Mouse (Mus musculus): Measurements from ENCODE around the gene Tufm. TPM values are rescaled to one million over a fixed set of nuclear protein-coding genes. Genes with fewer than 3 reads are reported as not detected.
A peak's percentile ranks its signal among the peaks of the same experiment; 100 is the strongest.

Gene Tufm
- total RNA-seq, 2 experiments from 2014 or later, result 141 to 168 TPM

DNA sequence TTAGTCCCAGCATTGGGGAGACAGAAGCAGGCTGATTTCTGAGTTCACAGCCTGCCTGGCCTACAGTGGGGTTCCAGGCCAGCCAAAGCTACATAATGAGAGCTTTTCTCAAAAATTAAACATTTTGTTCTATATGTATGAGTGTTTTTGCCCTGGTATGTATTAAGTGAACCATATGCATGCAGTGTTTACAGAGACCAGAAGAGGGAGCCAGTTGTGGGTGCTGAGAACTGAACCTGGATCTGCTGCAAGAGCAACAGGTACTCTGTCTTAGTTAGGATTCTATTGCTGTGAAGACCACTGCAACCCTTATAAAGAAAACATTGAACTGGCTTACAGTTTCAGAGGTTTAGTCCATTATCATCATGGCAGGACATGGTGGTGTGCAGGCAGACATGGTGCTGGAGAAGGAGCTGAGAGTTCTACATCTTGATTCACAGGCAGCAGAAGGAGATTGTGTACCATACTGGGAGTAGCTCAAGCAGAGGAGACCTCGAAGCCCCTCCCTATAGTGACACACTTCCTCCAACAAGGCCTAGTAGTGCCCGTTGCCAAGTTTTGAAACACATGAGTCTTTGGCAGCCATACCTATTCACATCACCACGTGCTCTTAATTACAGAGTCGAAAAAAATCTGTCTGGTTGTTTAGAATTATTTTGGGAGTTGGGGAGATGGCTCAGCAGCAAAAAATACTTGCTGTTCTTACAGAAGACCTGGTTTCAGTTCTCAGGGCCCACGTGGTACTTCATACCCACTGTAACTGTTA is 50.8 kb downstream of the Tufm start:
- ATAC-seq (replicated peaks; ENCODE audit: low FRiP score, low TSS enrichment, poor library complexity, severe bottlenecking), result peak; percentile 68

Other genes starting within 250 kb of the Tufm start
- 6.6 and 7.0 TPM in 2 replicates for gene Sbk1, start 214.7 kb upstream of the Tufm start, total RNA-seq (2014; fragmentation: Nextera tagmentation)
- 2.9 and 5.2 TPM in 2 replicates for gene Sbk1, start 214.7 kb upstream of the Tufm start, total RNA-seq (2017)
- 17.3 and 28.3 TPM in 2 replicates for gene Lat, start 117.8 kb upstream of the Tufm start, total RNA-seq (2014; fragmentation: Nextera tagmentation)
- gene Lat, start 117.8 kb upstream of the Tufm start, total RNA-seq (2017), result 9.3 and 11.0 TPM in 2 replicates
- gene Spns1, start 109.9 kb upstream of the Tufm start, total RNA-seq (2014; fragmentation: Nextera tagmentation), result 24.7 and 30.7 TPM in 2 replicates
- gene Spns1, start 109.9 kb upstream of the Tufm start, total RNA-seq (2017), result 5.2 and 8.3 TPM in 2 replicates
- 14.9 and 32.5 TPM in 2 replicates for gene Nfatc2ip, start 90.6 kb upstream of the Tufm start, total RNA-seq (2014; fragmentation: Nextera tagmentation)
- gene Nfatc2ip, start 90.6 kb upstream of the Tufm start, total RNA-seq (2017), result 17.8 and 18.9 TPM in 2 replicates
- gene Cd19, start 72.5 kb upstream of the Tufm start, total RNA-seq (2014; fragmentation: Nextera tagmentation), result 1.7 and 16.4 TPM in 2 replicates
- 0.28 TPM in 1 of 2 replicates, not detected in the other for gene Cd19, start 72.5 kb upstream of the Tufm start, total RNA-seq (2017)
- gene Rabep2, start 58.6 kb upstream of the Tufm start, total RNA-seq (2014; fragmentation: Nextera tagmentation), result 10.2 and 13.9 TPM in 2 replicates
- gene Rabep2, start 58.6 kb upstream of the Tufm start, total RNA-seq (2017), result 11.5 and 14.0 TPM in 2 replicates
- gene Atp2a1, start 24.3 kb upstream of the Tufm start, total RNA-seq (2014; fragmentation: Nextera tagmentation), result 2.3 TPM in 1 of 2 replicates, not detected in the other
- 0.15 and 0.61 TPM in 2 replicates for gene Atp2a1, start 24.3 kb upstream of the Tufm start, total RNA-seq (2017)
- 24.8 and 49.2 TPM in 2 replicates for gene Sh2b1, start 11.9 kb upstream of the Tufm start, total RNA-seq (2014; fragmentation: Nextera tagmentation)
- gene Sh2b1, start 11.9 kb upstream of the Tufm start, total RNA-seq (2017), result 11.7 and 11.9 TPM in 2 replicates
- 162 and 199 TPM in 2 replicates for gene Atxn2l, start 16.1 kb downstream of the Tufm start, total RNA-seq (2014; fragmentation: Nextera tagmentation)
- 28.4 and 42.7 TPM in 2 replicates for gene Atxn2l, start 16.1 kb downstream of the Tufm start, total RNA-seq (2017)
- gene Eif3c, start 79.0 kb downstream of the Tufm start, total RNA-seq (2014; fragmentation: Nextera tagmentation), result 193 and 244 TPM in 2 replicates
- gene Eif3c, start 79.0 kb downstream of the Tufm start, total RNA-seq (2017), result 286 and 298 TPM in 2 replicates
- 0.79 and 2.4 TPM in 2 replicates for gene Apobr, start 97.6 kb downstream of the Tufm start, total RNA-seq (2014; fragmentation: Nextera tagmentation)
- 0.89 and 2.4 TPM in 2 replicates for gene Apobr, start 97.6 kb downstream of the Tufm start, total RNA-seq (2017)
- gene Cln3, start 98.5 kb downstream of the Tufm start, total RNA-seq (2014; fragmentation: Nextera tagmentation), result 24.5 and 43.7 TPM in 2 replicates
- gene Cln3, start 98.5 kb downstream of the Tufm start, total RNA-seq (2017), result 3.8 and 9.8 TPM in 2 replicates
- gene Il27, start 107.6 kb downstream of the Tufm start, total RNA-seq (2014; fragmentation: Nextera tagmentation), result not detected in 2 replicates
- gene Il27, start 107.6 kb downstream of the Tufm start, total RNA-seq (2017), result not detected in 2 replicates
- 6.3 TPM in 1 of 2 replicates, not detected in the other for gene Nupr1, start 143.5 kb downstream of the Tufm start, total RNA-seq (2014; fragmentation: Nextera tagmentation)
- gene Nupr1, start 143.5 kb downstream of the Tufm start, total RNA-seq (2017), result 2.7 and 9.9 TPM in 2 replicates
- 100 and 125 TPM in 2 replicates for gene Sgf29, start 161.9 kb downstream of the Tufm start, total RNA-seq (2014; fragmentation: Nextera tagmentation)
- gene Sgf29, start 161.9 kb downstream of the Tufm start, total RNA-seq (2017), result 37.4 and 51.0 TPM in 2 replicates
- not detected in 2 replicates for gene Sult1a1, start 189.1 kb downstream of the Tufm start, total RNA-seq (2014; fragmentation: Nextera tagmentation)
- gene Sult1a1, start 189.1 kb downstream of the Tufm start, total RNA-seq (2017), result not detected in 2 replicates
- gene Bola2, start 208.0 kb downstream of the Tufm start, total RNA-seq (2014; fragmentation: Nextera tagmentation), result 212 and 218 TPM in 2 replicates
- 107 and 179 TPM in 2 replicates for gene Bola2, start 208.0 kb downstream of the Tufm start, total RNA-seq (2017)
- gene Slx1b, start 208.4 kb downstream of the Tufm start, total RNA-seq (2014; fragmentation: Nextera tagmentation), result 3.7 and 9.3 TPM in 2 replicates
- 2.9 and 3.0 TPM in 2 replicates for gene Slx1b, start 208.4 kb downstream of the Tufm start, total RNA-seq (2017)
- gene Coro1a, start 220.4 kb downstream of the Tufm start, total RNA-seq (2014; fragmentation: Nextera tagmentation), result 31.8 and 35.5 TPM in 2 replicates
- gene Coro1a, start 220.4 kb downstream of the Tufm start, total RNA-seq (2017), result 40.7 and 41.2 TPM in 2 replicates

Data from megakaryocyte-erythroid progenitor cell, adult 5-6 weeks (primary cell).